Mouse (Mus musculus) layer of hippocampus, adult 2 months (tissue): ENCODE results near the gene Cxcl13. TPM values are rescaled to one million over a fixed set of nuclear protein-coding genes. Genes with fewer than 3 reads are reported as not detected.
"Not testable (repeated sequence)": the region's sequence is repeated elsewhere in the genome, so short reads cannot be mapped to it uniquely, and the experiment has no call there.

ENCODE experiments used
- DNase-seq, 2 experiments: peaks; one replicate each; pipeline ENCODE4 v3.0.0; 2022; ENCODE audit warnings: low spot score in 2 of 2
- H3K27ac ChIP-seq: fragments of 200-600 bp; 2 replicates; pipeline ENCODE4 v1.8.1; 2022
- H3K4me3 ChIP-seq: fragments of 200-600 bp; 2 replicates; pipeline ENCODE4 v1.8.1; 2022; ENCODE audit warnings: mild to moderate bottlenecking
- CTCF ChIP-seq: fragments of 200-600 bp; conservative IDR thresholded peaks from 2 replicates; pipeline ENCODE4 v1.8.1; 2022; ENCODE audit warnings: antibody characterized with exemption, mild to moderate bottlenecking, moderate library complexity
- total RNA-seq, 2 experiments: library from RNA; stranded (reverse); gene quantifications; 2 replicates each; pipeline ENCODE4 v1.2.3; 2021

The Cxcl13 gene
- total RNA-seq, 2 experiments from 2014 or later = not detected

- no peak overlapping the region for H3K4me3 ChIP-seq
- DNase-seq = no peak
- H3K27ac ChIP-seq = no peak overlapping the region
- no peak for TF ChIP-seq CTCF
These were observed 8.1 kb upstream of the Cxcl13 start for GRCm38 (mm10) chr5:95948641-95949040.

DNA sequence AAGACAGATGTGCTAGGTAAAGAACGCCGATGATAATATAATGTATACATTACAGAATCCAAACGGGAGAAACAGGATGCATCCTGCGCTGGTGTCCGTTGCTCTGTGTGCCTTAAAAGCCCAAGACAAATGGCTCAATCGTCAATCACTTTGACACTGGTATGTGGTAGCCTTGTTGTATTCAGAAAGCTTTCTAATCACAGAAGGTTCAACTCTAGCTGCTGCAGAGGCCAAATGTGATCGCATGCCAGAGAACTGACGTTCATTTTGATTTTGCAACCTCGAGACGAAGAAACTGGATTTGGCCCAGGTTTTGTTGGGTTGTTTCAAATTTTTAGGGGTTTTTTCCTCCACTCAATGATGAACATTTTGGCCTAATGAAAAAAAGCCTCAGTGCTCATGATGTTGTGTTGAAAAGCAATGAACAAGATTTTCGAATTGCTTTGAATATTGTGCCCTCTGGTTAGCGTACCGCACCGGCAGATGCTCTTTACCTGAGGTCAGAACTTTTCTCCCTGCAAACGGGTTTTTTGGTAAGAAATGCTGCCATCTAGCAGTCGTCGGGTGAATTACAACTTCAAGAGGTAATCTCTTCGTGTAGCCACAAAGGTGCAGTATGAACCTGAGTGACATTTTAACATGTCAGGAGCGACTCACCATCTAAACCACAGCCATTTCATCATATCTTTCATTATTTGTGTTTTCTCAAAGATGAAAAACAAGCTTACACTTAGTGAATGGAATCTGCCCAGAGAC is 6.6 kb upstream of the Cxcl13 start:
- peak; percentile 16 to 58 for DNase-seq
- no peak overlapping the region for H3K4me3 ChIP-seq
- peak; percentile 90 for TF ChIP-seq CTCF
- no peak overlapping the region for H3K27ac ChIP-seq

DNA sequence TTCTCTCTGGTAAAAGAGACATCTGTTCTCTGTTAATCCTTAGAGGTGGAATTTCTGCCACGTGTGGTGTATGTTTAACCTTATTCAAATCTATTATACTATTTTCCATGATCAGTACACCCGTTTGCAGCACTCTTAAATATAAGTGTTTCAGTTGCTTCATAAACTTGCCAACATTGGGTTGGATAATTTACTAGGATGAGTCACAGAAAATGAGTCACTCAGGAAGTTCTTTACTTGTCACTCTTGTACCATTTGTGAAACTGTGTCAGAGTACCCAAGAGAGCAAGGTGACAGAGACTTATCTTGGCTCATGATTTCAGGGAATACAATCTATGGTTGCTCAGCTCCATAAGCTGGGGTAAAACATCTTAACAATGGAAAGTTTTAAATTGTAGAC is 8.2 kb downstream of the Cxcl13 start:
- no peak for TF ChIP-seq CTCF
- Histone ChIP-seq H3K27ac (no peak overlapping the region), H3K4me3 (no peak overlapping the region)
- DNase-seq = no peak

DNA sequence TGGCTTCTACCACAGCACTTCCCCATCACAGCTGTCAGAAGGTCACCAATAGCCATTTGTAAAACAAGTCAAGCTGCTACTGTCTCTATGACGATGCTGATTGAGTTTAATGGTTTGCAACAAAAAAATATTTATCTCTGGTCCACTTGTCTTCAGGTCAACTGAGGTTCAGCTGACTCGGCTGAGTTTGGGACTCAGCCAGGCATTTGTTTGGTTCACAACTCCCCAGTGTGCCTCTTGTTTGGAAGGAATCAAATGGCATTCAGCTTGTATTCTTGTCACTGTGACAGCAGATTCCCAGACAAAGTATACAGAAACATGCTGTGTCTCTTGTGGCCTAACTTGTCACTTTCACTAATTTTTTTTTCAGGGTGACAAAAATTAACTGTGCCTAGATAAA is 9.9 kb downstream of the Cxcl13 start:
- TF ChIP-seq CTCF = no peak
- H3K4me3 ChIP-seq = no peak overlapping the region
- H3K27ac ChIP-seq = no peak overlapping the region
- DNase-seq = no peak

- Histone ChIP-seq H3K4me3 (no peak overlapping the region), H3K27ac (no peak overlapping the region)
- peak; percentile 26 to 59 for DNase-seq
- TF ChIP-seq CTCF = peak; percentile 77
These were observed 14.1 kb downstream of the Cxcl13 start for GRCm38 (mm10) chr5:95970845-95971244.

DNA sequence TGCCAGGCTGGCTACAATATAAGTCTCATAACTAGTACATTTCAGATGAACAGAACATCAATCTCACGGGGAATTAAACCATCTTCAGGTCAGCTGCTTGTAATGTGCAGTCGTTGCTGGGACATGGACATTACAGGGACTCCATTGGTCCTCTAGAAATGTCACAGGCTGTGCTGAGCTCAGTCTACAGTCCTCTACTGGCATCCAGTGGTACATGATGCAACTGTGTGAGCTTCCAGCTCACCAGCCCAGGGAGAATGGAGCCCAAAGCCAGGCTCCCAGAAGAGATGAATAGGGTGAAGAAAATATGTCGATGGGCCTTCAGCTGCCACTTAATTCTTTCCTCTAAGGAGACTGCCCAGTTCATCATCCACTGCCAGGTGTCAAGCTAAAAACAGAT is 15.5 kb downstream of the Cxcl13 start:
- H3K27ac ChIP-seq = peak overlapping the region; percentile 21; the same call in 1 of the 2 replicates
- H3K4me3 ChIP-seq = no peak overlapping the region
- DNase-seq = peak in 1 of 2 experiments; percentile 15
- peak; percentile 55 for TF ChIP-seq CTCF

- not testable (repeated sequence) for DNase-seq, H3K4me3 ChIP-seq, H3K27ac ChIP-seq
These were observed 17.1 kb downstream of the Cxcl13 start for GRCm38 (mm10) chr5:95973806-95974205.

DNA sequence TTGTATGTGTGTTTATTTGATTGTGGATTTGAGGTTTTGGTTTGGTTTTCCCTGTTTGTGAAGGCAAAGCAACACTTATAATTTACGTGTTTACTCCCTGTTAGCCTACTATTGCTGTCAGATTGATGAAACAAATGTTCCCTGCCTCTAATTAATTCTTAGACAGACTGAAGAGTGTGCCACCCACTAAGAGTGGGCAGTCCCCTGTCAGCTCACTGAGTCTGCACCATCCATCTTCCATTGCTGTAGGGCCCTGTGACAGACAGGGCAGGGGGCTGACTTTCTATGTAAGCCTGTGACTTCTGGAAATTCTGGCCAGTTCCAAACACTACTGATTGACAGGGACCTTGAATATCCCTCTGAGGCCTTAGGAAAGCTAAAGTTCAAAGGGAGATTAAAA is 19.5 kb downstream of the Cxcl13 start:
- TF ChIP-seq CTCF = no peak
- peak; percentile 19 for DNase-seq
- Histone ChIP-seq H3K4me3 (no peak overlapping the region), H3K27ac (peak overlapping the region; percentile 52)

DNA sequence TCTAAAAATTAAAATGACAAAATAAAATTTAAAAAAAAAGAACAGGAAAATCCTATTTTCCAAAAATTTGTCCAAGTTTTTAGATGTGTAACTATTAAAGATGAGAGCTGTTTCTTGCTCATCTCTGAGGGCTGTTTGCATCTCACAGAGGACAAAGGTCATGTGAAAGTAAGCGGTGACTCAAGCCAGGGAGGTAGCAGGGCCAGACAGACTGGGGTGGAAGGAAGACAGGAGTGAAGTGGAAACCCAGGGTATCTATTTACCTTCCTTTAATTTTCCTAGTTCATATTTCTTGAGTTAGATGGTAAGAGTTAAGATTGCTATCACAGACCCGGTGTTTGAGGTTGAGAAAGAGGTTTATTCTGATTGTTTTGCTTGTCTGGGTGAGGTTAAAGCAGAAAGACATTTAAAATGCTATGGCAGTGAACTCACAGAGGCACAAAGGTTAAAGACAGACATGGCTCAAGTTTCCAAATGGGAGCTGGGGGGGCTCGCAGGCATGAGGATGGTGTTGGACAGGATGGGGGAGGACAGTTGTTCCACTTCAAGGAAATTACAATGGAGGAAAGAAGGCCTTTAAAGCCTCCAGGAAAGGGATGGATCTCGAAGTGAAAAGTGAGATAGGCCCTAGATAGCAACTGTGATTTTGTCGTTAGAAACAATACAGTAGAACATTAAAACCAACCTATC is 27.2 kb downstream of the Cxcl13 start:
- no peak for DNase-seq
- no peak overlapping the region for H3K4me3 ChIP-seq
- no peak overlapping the region for H3K27ac ChIP-seq
- no peak for TF ChIP-seq CTCF

GRCm38 (mm10) chr5:95991339-95992292 is 34.9 kb downstream of the Cxcl13 start:
- TF ChIP-seq CTCF = no peak
- no peak overlapping the region for H3K4me3 ChIP-seq
- peak overlapping the region; percentile 84 for H3K27ac ChIP-seq
- no peak for DNase-seq

DNA sequence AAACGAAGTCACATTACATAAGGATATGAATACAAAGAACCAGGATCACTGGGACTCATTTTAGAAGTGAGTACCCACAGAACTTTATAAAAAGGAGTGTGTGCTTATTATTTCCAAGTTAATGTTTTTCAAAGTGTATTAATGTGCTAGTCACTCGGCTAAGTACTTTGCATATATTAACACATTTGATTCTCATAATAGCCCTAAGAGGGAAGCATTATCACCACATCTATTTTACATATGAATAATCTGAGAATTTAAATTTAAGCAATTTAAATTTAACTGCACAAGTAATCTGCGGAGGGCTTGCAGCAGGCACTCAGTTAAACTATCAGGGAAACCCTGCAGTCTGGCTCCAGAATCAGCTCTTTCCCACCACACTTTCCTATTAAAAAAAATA is 40.5 kb downstream of the Cxcl13 start:
- Histone ChIP-seq H3K27ac (no peak overlapping the region), H3K4me3 (no peak overlapping the region)
- TF ChIP-seq CTCF = no peak
- DNase-seq = no peak

DNA sequence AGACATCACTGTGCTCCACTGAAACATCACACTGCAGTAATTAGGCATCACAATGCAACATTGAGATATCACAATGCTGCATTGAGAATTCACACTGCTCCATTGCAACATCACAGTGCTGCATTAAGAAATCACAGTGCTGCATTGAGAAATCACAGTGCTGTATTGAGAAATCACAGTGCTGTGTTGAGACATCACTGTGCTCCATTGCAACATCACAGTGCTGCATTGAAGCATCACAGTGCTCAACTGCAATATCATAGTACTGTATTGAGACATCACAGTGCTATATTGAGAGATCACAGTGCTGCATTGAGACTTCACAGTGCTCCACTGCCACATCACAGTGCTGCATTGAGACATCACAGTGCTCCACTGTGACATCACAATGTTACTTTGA is 46.6 kb downstream of the Cxcl13 start:
- H3K27ac ChIP-seq = no peak overlapping the region
- no peak for TF ChIP-seq CTCF
- no peak overlapping the region for H3K4me3 ChIP-seq
- DNase-seq = no peak
